Mouse (Mus musculus): ENCODE measurements at regions not wholly inside any gene's neighbourhood (a gene's known extent, or its start where the extent isn't known, plus 50 kb on each side); places are given as distances from the start of the nearest gene placed in this dataset.

- H3K4me2 ChIP-seq (ENCODE audit: low read length): no peak overlapping the region
- H3K27ac ChIP-seq (ENCODE audit: low read length): no peak overlapping the region
- H3K9ac ChIP-seq (replicated peaks; ENCODE audit: low read depth, low read length): no peak overlapping the region
- ATAC-seq: no peak
- no peaks in the 10 kb centered on the region for H3K4me1 ChIP-seq (replicated peaks; ENCODE audit: control insufficient read depth, insufficient read depth, low read length)
- no peak overlapping the region for H3K4me3 ChIP-seq (replicated peaks; ENCODE audit: low read length)
- H3K36me3 ChIP-seq (ENCODE audit: control insufficient read depth, insufficient read depth): no peaks in the 10 kb centered on the region
- no peaks in the 10 kb centered on the region for H3K27me3 ChIP-seq (replicated peaks; ENCODE audit: control insufficient read depth, insufficient read depth, low read length)
- 69% methylated on average over 3 of the region's 3 CpGs for WGBS
- no peaks in the 10 kb centered on the region for H3K9me3 ChIP-seq (ENCODE audit: control insufficient read depth, low read length)
These were observed 1086.5 kb downstream of the A830018L16Rik start for GRCm38 (mm10) chr1:12500442-12500841.

GRCm38 (mm10) chr1:12507997-12508396, 1094.1 kb downstream of the A830018L16Rik start:
- no peaks in the 10 kb centered on the region for H3K36me3 ChIP-seq (ENCODE audit: control insufficient read depth, insufficient read depth)
- no peak overlapping the region for H3K27ac ChIP-seq (ENCODE audit: low read length)
- no peak overlapping the region for H3K4me3 ChIP-seq (replicated peaks; ENCODE audit: low read length)
- H3K4me1 ChIP-seq (replicated peaks; ENCODE audit: control insufficient read depth, insufficient read depth, low read length): no peaks in the 10 kb centered on the region
- H3K4me2 ChIP-seq (ENCODE audit: low read length): no peak overlapping the region
- WGBS: 81% methylated on average over 3 of the region's 3 CpGs
- no peak overlapping the region for H3K9ac ChIP-seq (replicated peaks; ENCODE audit: low read depth, low read length)
- H3K27me3 ChIP-seq (replicated peaks; ENCODE audit: control insufficient read depth, insufficient read depth, low read length): no peaks in the 10 kb centered on the region
- no peak for ATAC-seq
- no peaks in the 10 kb centered on the region for H3K9me3 ChIP-seq (ENCODE audit: control insufficient read depth, low read length)

GRCm38 (mm10) chr1:12510129-12510816, 1096.4 kb downstream of the A830018L16Rik start:
- 68% methylated on average over 10 of the region's 10 CpGs for WGBS
- no peak for ATAC-seq
- no peaks in the 10 kb centered on the region for H3K9me3 ChIP-seq (ENCODE audit: control insufficient read depth, low read length)
- H3K9ac ChIP-seq (replicated peaks; ENCODE audit: low read depth, low read length): no peak overlapping the region
- no peak overlapping the region for H3K4me2 ChIP-seq (ENCODE audit: low read length)
- no peak overlapping the region for H3K4me3 ChIP-seq (replicated peaks; ENCODE audit: low read length)
- no peaks in the 10 kb centered on the region for H3K4me1 ChIP-seq (replicated peaks; ENCODE audit: control insufficient read depth, insufficient read depth, low read length)
- no peaks in the 10 kb centered on the region for H3K27me3 ChIP-seq (replicated peaks; ENCODE audit: control insufficient read depth, insufficient read depth, low read length)
- no peak overlapping the region for H3K27ac ChIP-seq (ENCODE audit: low read length)
- no peaks in the 10 kb centered on the region for H3K36me3 ChIP-seq (ENCODE audit: control insufficient read depth, insufficient read depth)

GRCm38 (mm10) chr1:12519601-12520000, 1105.7 kb downstream of the A830018L16Rik start:
- Histone ChIP-seq H3K4me2 (ENCODE audit: low read length) (no peak overlapping the region), H3K4me3 (replicated peaks; ENCODE audit: low read length) (no peak overlapping the region), H3K36me3 (ENCODE audit: control insufficient read depth, insufficient read depth) (no peaks in the 10 kb centered on the region), H3K9me3 (ENCODE audit: control insufficient read depth, low read length) (no peaks in the 10 kb centered on the region), H3K27me3 (replicated peaks; ENCODE audit: control insufficient read depth, insufficient read depth, low read length) (no peaks in the 10 kb centered on the region), H3K9ac (replicated peaks; ENCODE audit: low read depth, low read length) (no peak overlapping the region), H3K4me1 (replicated peaks; ENCODE audit: control insufficient read depth, insufficient read depth, low read length) (no peaks in the 10 kb centered on the region), H3K27ac (ENCODE audit: low read length) (no peak overlapping the region)
- 87% methylated on average over 4 of the region's 4 CpGs for WGBS
- no peak for ATAC-seq

GRCm38 (mm10) chr1:12555859-12556258, 1142.0 kb downstream of the A830018L16Rik start:
- Histone ChIP-seq H3K27ac (ENCODE audit: low read length) (no peak overlapping the region), H3K9me3 (ENCODE audit: control insufficient read depth, low read length) (no peaks in the 10 kb centered on the region), H3K36me3 (ENCODE audit: control insufficient read depth, insufficient read depth) (no peaks in the 10 kb centered on the region), H3K27me3 (replicated peaks; ENCODE audit: control insufficient read depth, insufficient read depth, low read length) (no peaks in the 10 kb centered on the region), H3K4me3 (replicated peaks; ENCODE audit: low read length) (no peak overlapping the region), H3K9ac (replicated peaks; ENCODE audit: low read depth, low read length) (no peak overlapping the region), H3K4me2 (ENCODE audit: low read length) (no peak overlapping the region), H3K4me1 (replicated peaks; ENCODE audit: control insufficient read depth, insufficient read depth, low read length) (no peaks in the 10 kb centered on the region)
- ATAC-seq: peak; percentile 67; the same call in 1 of the 2 replicates
- WGBS: 44% methylated on average over 4 of the region's 4 CpGs

GRCm38 (mm10) chr1:12571755-12572358, 1158.0 kb downstream of the A830018L16Rik start:
- Histone ChIP-seq H3K4me1 (replicated peaks; ENCODE audit: control insufficient read depth, insufficient read depth, low read length) (peaks cover 1% of the 10 kb centered on the region), H3K27me3 (replicated peaks; ENCODE audit: control insufficient read depth, insufficient read depth, low read length) (no peaks in the 10 kb centered on the region), H3K27ac (ENCODE audit: low read length) (no peak overlapping the region), H3K9ac (replicated peaks; ENCODE audit: low read depth, low read length) (no peak overlapping the region), H3K36me3 (ENCODE audit: control insufficient read depth, insufficient read depth) (no peaks in the 10 kb centered on the region), H3K4me2 (ENCODE audit: low read length) (no peak overlapping the region), H3K4me3 (replicated peaks; ENCODE audit: low read length) (no peak overlapping the region), H3K9me3 (ENCODE audit: control insufficient read depth, low read length) (no peaks in the 10 kb centered on the region)
- 31% methylated on average over 7 of the region's 7 CpGs for WGBS
- no peak for ATAC-seq

- no peak for ATAC-seq
- WGBS: 83% methylated on average over 4 of the region's 4 CpGs
- H3K4me1 ChIP-seq (replicated peaks; ENCODE audit: control insufficient read depth, insufficient read depth, low read length): peaks cover 8% of the 10 kb centered on the region
- no peak overlapping the region for H3K9ac ChIP-seq (replicated peaks; ENCODE audit: low read depth, low read length)
- no peaks in the 10 kb centered on the region for H3K36me3 ChIP-seq (ENCODE audit: control insufficient read depth, insufficient read depth)
- H3K4me2 ChIP-seq (ENCODE audit: low read length): no peak overlapping the region
- no peak overlapping the region for H3K4me3 ChIP-seq (replicated peaks; ENCODE audit: low read length)
- no peak overlapping the region for H3K27ac ChIP-seq (ENCODE audit: low read length)
- H3K27me3 ChIP-seq (replicated peaks; ENCODE audit: control insufficient read depth, insufficient read depth, low read length): no peaks in the 10 kb centered on the region
- H3K9me3 ChIP-seq (ENCODE audit: control insufficient read depth, low read length): no peaks in the 10 kb centered on the region
These were observed 1158.9 kb downstream of the A830018L16Rik start for GRCm38 (mm10) chr1:12572770-12573169.

GRCm38 (mm10) chr1:12574274-12574673, 1160.4 kb downstream of the A830018L16Rik start:
- Histone ChIP-seq H3K9ac (replicated peaks; ENCODE audit: low read depth, low read length) (no peak overlapping the region), H3K9me3 (ENCODE audit: control insufficient read depth, low read length) (no peaks in the 10 kb centered on the region), H3K27ac (ENCODE audit: low read length) (no peak overlapping the region), H3K4me2 (ENCODE audit: low read length) (no peak overlapping the region), H3K4me3 (replicated peaks; ENCODE audit: low read length) (no peak overlapping the region), H3K36me3 (ENCODE audit: control insufficient read depth, insufficient read depth) (no peaks in the 10 kb centered on the region), H3K27me3 (replicated peaks; ENCODE audit: control insufficient read depth, insufficient read depth, low read length) (no peaks in the 10 kb centered on the region), H3K4me1 (replicated peaks; ENCODE audit: control insufficient read depth, insufficient read depth, low read length) (peaks cover 8% of the 10 kb centered on the region)
- no peak for ATAC-seq
- 89% methylated on average over 5 of the region's 5 CpGs for WGBS

- ATAC-seq: peak; percentile 80
- Histone ChIP-seq H3K9ac (replicated peaks; ENCODE audit: low read depth, low read length) (peak overlapping the region; percentile 19; the same call in 1 of the 2 replicates), H3K4me2 (ENCODE audit: low read length) (peak overlapping the region; percentile 39), H3K27me3 (replicated peaks; ENCODE audit: control insufficient read depth, insufficient read depth, low read length) (no peaks in the 10 kb centered on the region), H3K36me3 (ENCODE audit: control insufficient read depth, insufficient read depth) (no peaks in the 10 kb centered on the region), H3K27ac (ENCODE audit: low read length) (no peak overlapping the region), H3K9me3 (ENCODE audit: control insufficient read depth, low read length) (no peaks in the 10 kb centered on the region), H3K4me1 (replicated peaks; ENCODE audit: control insufficient read depth, insufficient read depth, low read length) (peaks cover 8% of the 10 kb centered on the region), H3K4me3 (replicated peaks; ENCODE audit: low read length) (0 out of 2 replicates have a peak overlapping the region, but pooled peaks have one; percentile 11)
- WGBS: 2% methylated on average over 12 of the region's 13 CpGs
These were observed 1163.3 kb downstream of the A830018L16Rik start for GRCm38 (mm10) chr1:12577027-12577703.
